Mouse (Mus musculus) embryonic fibroblast, embryonic 13.5 days (primary cell): ENCODE measurements around the gene Aff3.

Source experiments
- CTCF ChIP-seq: IDR thresholded peaks from 2 replicates; pipeline ENCODE4 v1.5.1; 2011; ENCODE audit warnings: mild to moderate bottlenecking, control low read depth, low read length, moderate library complexity, borderline replicate concordance; ENCODE audit not compliant: insufficient read depth
- POLR2A ChIP-seq: IDR thresholded peaks from 2 replicates; pipeline ENCODE4 v1.6.1; 2011; ENCODE audit warnings: low read depth, mild to moderate bottlenecking, control low read depth, low read length, moderate library complexity

GRCm38 (mm10) chr1:38438447-38438846 lies 226.3 kb downstream of the Aff3 start:
- no peak for TF ChIP-seq CTCF
- TF ChIP-seq POLR2A, result no peak
